Mouse (Mus musculus) neural tube, embryonic 11.5 days (tissue): ENCODE measurements around the gene Ifitm10. TPM values are rescaled to one million over a fixed set of nuclear protein-coding genes. Genes with fewer than 3 reads are reported as not detected.

Experiments used
- ATAC-seq: fragments of 200-750 bp; cut with Nextera tagmentation; 2 replicates; pipeline ENCODE4 v1.8.0; 2017; ENCODE audit warnings: moderate number of reproducible peaks, mild to moderate bottlenecking, moderate TSS enrichment, moderate library complexity; ENCODE audit not compliant: insufficient read depth, low FRiP score, low TSS enrichment
- DNase-seq: peaks from one replicate; pipeline ENCODE4 v3.0.0-alpha.2; 2015; ENCODE audit warnings: low spot score
- H3K27ac ChIP-seq: fragments of 300-500 bp; sonication (generic); 2 replicates; pipeline ENCODE4 v1.5.1; 2014; ENCODE audit warnings: low read depth, mild to moderate bottlenecking, low read length
- H3K27me3 ChIP-seq: fragments of 300-500 bp; sonication (generic); 2 replicates; pipeline ENCODE4 v1.6.1; 2014; ENCODE audit warnings: mild to moderate bottlenecking, low read length, mixed read lengths; ENCODE audit not compliant: control insufficient read depth, insufficient read depth
- H3K36me3 ChIP-seq: fragments of 300-500 bp; sonication (generic); 2 replicates; pipeline ENCODE4 v1.6.1; 2014; ENCODE audit warnings: mild to moderate bottlenecking, low read length, moderate library complexity, mixed read lengths; ENCODE audit not compliant: control insufficient read depth, insufficient read depth
- H3K4me1 ChIP-seq: fragments of 300-500 bp; sonication (generic); 2 replicates; pipeline ENCODE4 v1.6.1; 2014; ENCODE audit warnings: low read length, mixed read lengths; ENCODE audit not compliant: control insufficient read depth, insufficient read depth
- H3K4me2 ChIP-seq: fragments of 300-500 bp; sonication (generic); 2 replicates; pipeline ENCODE4 v1.6.1; 2014; ENCODE audit warnings: low read depth, mild to moderate bottlenecking, moderate library complexity
- H3K4me3 ChIP-seq: fragments of 300-500 bp; sonication (generic); 2 replicates; pipeline ENCODE4 v1.5.1; 2014; ENCODE audit warnings: low read depth, low read length
- H3K9ac ChIP-seq: fragments of 300-500 bp; sonication (generic); 2 replicates; pipeline ENCODE4 v1.6.1; 2014; ENCODE audit warnings: mild to moderate bottlenecking, low read length
- H3K9me3 ChIP-seq: fragments of 300-500 bp; sonication (generic); 2 replicates; pipeline ENCODE4 v1.6.1; 2016; ENCODE audit warnings: low read length; ENCODE audit not compliant: control insufficient read depth
- WGBS: fragments of 180-500 bp; shearing (Covaris S2); extraction: QIAGEN DNeasy Blood & Tissue Kit; methylation state at CpG from one replicate; pipeline ENCODE4 v1.1.7; 2014; 5-methylcytosine and 5-hydroxymethylcytosine counted together
- polyA plus RNA-seq: library from polyadenylated mRNA; unstranded; fragments of >200 nt; fragmentation: Nextera tagmentation; extraction: Ambion mirVana; gene quantifications from 2 replicates; pipeline ENCODE4 v1.2.1, GENCODE M21; 2014

The Ifitm10 gene
- polyA plus RNA-seq, 1 experiment from 2014 or later: not detected

GRCm38 (mm10) chr7:142395472-142395871 is 21.9 kb upstream of the Ifitm10 start:
- WGBS: 90% methylated on average over 4 of the region's 4 CpGs
- no peaks in the 10 kb centered on the region for H3K4me1 ChIP-seq
- no peaks in the 10 kb centered on the region for H3K9me3 ChIP-seq
- H3K27ac ChIP-seq: no peak overlapping the region
- no peak overlapping the region for H3K4me2 ChIP-seq
- H3K27me3 ChIP-seq: no peaks in the 10 kb centered on the region
- H3K9ac ChIP-seq: no peak overlapping the region
- no peaks in the 10 kb centered on the region for H3K36me3 ChIP-seq
- no peak overlapping the region for H3K4me3 ChIP-seq
- DNase-seq (no peak), ATAC-seq (no peak)

GRCm38 (mm10) chr7:142394261-142395190 is 21.0 kb upstream of the Ifitm10 start:
- H3K27me3 ChIP-seq: no peaks in the 10 kb centered on the region
- 66% methylated on average over 6 of the region's 6 CpGs for WGBS
- H3K4me2 ChIP-seq: no peak overlapping the region
- ATAC-seq (no peak), DNase-seq (no peak)
- H3K36me3 ChIP-seq: no peaks in the 10 kb centered on the region
- H3K4me1 ChIP-seq: no peaks in the 10 kb centered on the region
- no peak overlapping the region for H3K27ac ChIP-seq
- H3K4me3 ChIP-seq: no peak overlapping the region
- no peaks in the 10 kb centered on the region for H3K9me3 ChIP-seq
- no peak overlapping the region for H3K9ac ChIP-seq

GRCm38 (mm10) chr7:142393191-142393590 is 19.6 kb upstream of the Ifitm10 start:
- H3K4me1 ChIP-seq: no peaks in the 10 kb centered on the region
- H3K9ac ChIP-seq: no peak overlapping the region
- no peak overlapping the region for H3K4me2 ChIP-seq
- WGBS: 25% methylated on average over 4 of the region's 4 CpGs
- H3K27me3 ChIP-seq: no peaks in the 10 kb centered on the region
- H3K36me3 ChIP-seq: no peaks in the 10 kb centered on the region
- DNase-seq: no peak
- H3K4me3 ChIP-seq: no peak overlapping the region
- H3K9me3 ChIP-seq: no peaks in the 10 kb centered on the region
- no peak overlapping the region for H3K27ac ChIP-seq
- ATAC-seq: no peak

GRCm38 (mm10) chr7:142391609-142392008 is 18.1 kb upstream of the Ifitm10 start:
- Histone ChIP-seq H3K27ac (no peak overlapping the region), H3K27me3 (no peaks in the 10 kb centered on the region), H3K4me1 (peaks cover 6% of the 10 kb centered on the region; the same call in 1 of the 2 replicates), H3K9me3 (no peaks in the 10 kb centered on the region), H3K4me2 (no peak overlapping the region), H3K4me3 (no peak overlapping the region), H3K9ac (no peak overlapping the region), H3K36me3 (no peaks in the 10 kb centered on the region)
- ATAC-seq (no peak), DNase-seq (no peak)
- 68% methylated on average over 4 of the region's 4 CpGs for WGBS

GRCm38 (mm10) chr7:142391108-142391507 is 17.6 kb upstream of the Ifitm10 start:
- Histone ChIP-seq H3K4me3 (no peak overlapping the region), H3K4me1 (peaks cover 8% of the 10 kb centered on the region; the same call in 1 of the 2 replicates), H3K36me3 (no peaks in the 10 kb centered on the region), H3K9ac (no peak overlapping the region), H3K9me3 (no peaks in the 10 kb centered on the region), H3K27me3 (no peaks in the 10 kb centered on the region), H3K27ac (no peak overlapping the region), H3K4me2 (no peak overlapping the region)
- ATAC-seq: no peak
- DNase-seq: no peak
- 77% methylated on average over 3 of the region's 3 CpGs for WGBS

GRCm38 (mm10) chr7:142389961-142390650 is 16.6 kb upstream of the Ifitm10 start:
- Histone ChIP-seq H3K27me3 (no peaks in the 10 kb centered on the region), H3K36me3 (no peaks in the 10 kb centered on the region), H3K9me3 (no peaks in the 10 kb centered on the region), H3K27ac (no peak overlapping the region), H3K4me1 (peaks cover 8% of the 10 kb centered on the region; the same call in 1 of the 2 replicates), H3K4me3 (no peak overlapping the region), H3K4me2 (no peak overlapping the region), H3K9ac (no peak overlapping the region)
- 81% methylated on average over 3 of the region's 3 CpGs for WGBS
- ATAC-seq (no peak), DNase-seq (no peak)

- no peak overlapping the region for H3K4me2 ChIP-seq
- 99% methylated on average over 2 of the region's 2 CpGs for WGBS
- no peak overlapping the region for H3K9ac ChIP-seq
- no peak overlapping the region for H3K27ac ChIP-seq
- H3K9me3 ChIP-seq: no peaks in the 10 kb centered on the region
- ATAC-seq: no peak
- no peaks in the 10 kb centered on the region for H3K27me3 ChIP-seq
- no peaks in the 10 kb centered on the region for H3K36me3 ChIP-seq
- H3K4me3 ChIP-seq: no peak overlapping the region
- no peak for DNase-seq
- peaks cover 8% of the 10 kb centered on the region; the same call in 1 of the 2 replicates for H3K4me1 ChIP-seq
These were observed 15.2 kb upstream of the Ifitm10 start for GRCm38 (mm10) chr7:142388740-142389139.

GRCm38 (mm10) chr7:142388198-142388597 is 14.6 kb upstream of the Ifitm10 start:
- Histone ChIP-seq H3K9ac (peak overlapping the region; percentile 23; the same call in 1 of the 2 replicates), H3K4me1 (peaks cover 8% of the 10 kb centered on the region; the same call in 1 of the 2 replicates), H3K36me3 (no peaks in the 10 kb centered on the region), H3K4me2 (peak overlapping the region; percentile 34; the same call in 1 of the 2 replicates), H3K4me3 (peak overlapping the region; percentile 68; the same call in 1 of the 2 replicates), H3K27me3 (no peaks in the 10 kb centered on the region), H3K9me3 (no peaks in the 10 kb centered on the region), H3K27ac (0 out of 2 replicates have a peak overlapping the region, but pooled peaks have one; percentile 4)
- 88% methylated on average over 1 of the region's 1 CpGs for WGBS
- ATAC-seq (peak; percentile 11; the same call in 1 of the 2 replicates), DNase-seq (no peak)
